ENCODE assay signal across 12 mouse cellular contexts in the genomic region with DNA sequence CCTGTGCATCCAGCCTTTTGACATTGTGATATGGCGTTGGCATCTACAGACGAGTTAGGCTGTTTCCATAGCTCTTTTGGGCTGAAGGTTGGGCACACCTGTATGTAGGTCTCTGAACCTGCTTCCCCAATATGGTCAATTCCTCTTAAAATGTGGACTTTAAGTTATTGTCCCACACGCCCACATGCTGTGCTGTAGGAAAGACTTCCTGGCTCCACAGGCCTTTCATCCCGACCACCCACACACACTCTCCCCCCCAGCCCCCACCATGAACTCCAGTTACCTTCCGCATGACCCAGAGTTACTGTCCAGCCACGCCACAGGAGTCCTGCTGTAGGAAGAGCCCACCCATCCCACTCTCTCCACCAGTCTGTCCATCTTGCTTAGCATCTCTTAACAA.
"Had no signal": no experiment of that assay in that cellular context is flagged by ENCODE, and none has a peak within 500 bp of the region (broad histone marks: within the 10 kb centered on the region; RNA-seq: fewer than 3 reads in every experiment).

No protein-coding gene starts in this region.

- H3K27ac ChIP-seq: kidney, postnatal 0 days; left cerebral cortex, adult 2 months; liver, embryonic 13.5 days; neural tube, embryonic 13.5 days had no signal

- H3K4me1 ChIP-seq: neural tube, embryonic 13.5 days had no signal

- H3K4me3 ChIP-seq: left cerebral cortex, adult 2 months; liver, embryonic 13.5 days; neural tube, embryonic 13.5 days had no signal

- DNase-seq: kidney, adult 9 months; kidney, postnatal 36 days; layer of hippocampus, postnatal 36 days; liver, embryonic 13.5 days; midbrain, embryonic 14.5 days; thymus, adult 18-20 months; thymus, postnatal 36 days had no signal

- H3K36me3 ChIP-seq: liver, embryonic 13.5 days; neural tube, embryonic 13.5 days had no signal

- H3K4me2 ChIP-seq: liver, embryonic 13.5 days; lung, embryonic 14.5 days; midbrain, embryonic 11.5 days; neural tube, embryonic 13.5 days had no signal

- H3K27me3 ChIP-seq: liver, embryonic 13.5 days; neural tube, embryonic 13.5 days had no signal

- H3K9me3 ChIP-seq: liver, embryonic 13.5 days; neural tube, embryonic 13.5 days had no signal

- H3K9ac ChIP-seq: liver, embryonic 13.5 days; lung, embryonic 14.5 days; neural tube, embryonic 13.5 days had no signal
